Mouse (Mus musculus) gastrocnemius, postnatal 36 days (tissue): ENCODE results near the gene Tsen2. TPM values are rescaled to one million over a fixed set of nuclear protein-coding genes. Genes with fewer than 3 reads are reported as not detected.
A peak's percentile ranks its signal among the peaks of the same experiment; 100 is the strongest.

ENCODE experiments used
- DNase-seq, 2 experiments: peaks; one replicate each; pipeline ENCODE4 v3.0.0; 2022
- intact Hi-C: fragments of 180-260 bp; cut with DNase I; formaldehyde crosslinking; loops from one replicate; pipeline ENCODE4 v1.15.1; 2025
- long read RNA-seq, 2 experiments: library from polyadenylated mRNA; stranded (forward); transcript quantifications; one replicate each; pipeline ENCODE4 v2.0.0; 2021
- total RNA-seq, 2 experiments: library from RNA; stranded (reverse); gene quantifications; 2 replicates each; pipeline ENCODE4 v1.2.3; 2021

Gene Tsen2
- 1 to 10 TPM; 5.0 to 5.9 TPM for total RNA-seq
- long read RNA-seq, experiment 1, transcript Tsen2-201 (12 exons, 2,106 nt): major isoform, 6 of 9 reads
- long read RNA-seq, experiment 1, partial matches to known transcripts: 1 of 9 reads
- long read RNA-seq, experiment 1, other reads (novel, unspliced or antisense): 1 of 9 reads
- long read RNA-seq, experiment 2, transcript Tsen2-201 (12 exons, 2,106 nt): major isoform, 6 of 12 reads
- long read RNA-seq, experiment 2, partial matches to known transcripts: 3 of 12 reads
- long read RNA-seq, experiment 2, other reads (novel, unspliced or antisense): 3 of 12 reads

DNA sequence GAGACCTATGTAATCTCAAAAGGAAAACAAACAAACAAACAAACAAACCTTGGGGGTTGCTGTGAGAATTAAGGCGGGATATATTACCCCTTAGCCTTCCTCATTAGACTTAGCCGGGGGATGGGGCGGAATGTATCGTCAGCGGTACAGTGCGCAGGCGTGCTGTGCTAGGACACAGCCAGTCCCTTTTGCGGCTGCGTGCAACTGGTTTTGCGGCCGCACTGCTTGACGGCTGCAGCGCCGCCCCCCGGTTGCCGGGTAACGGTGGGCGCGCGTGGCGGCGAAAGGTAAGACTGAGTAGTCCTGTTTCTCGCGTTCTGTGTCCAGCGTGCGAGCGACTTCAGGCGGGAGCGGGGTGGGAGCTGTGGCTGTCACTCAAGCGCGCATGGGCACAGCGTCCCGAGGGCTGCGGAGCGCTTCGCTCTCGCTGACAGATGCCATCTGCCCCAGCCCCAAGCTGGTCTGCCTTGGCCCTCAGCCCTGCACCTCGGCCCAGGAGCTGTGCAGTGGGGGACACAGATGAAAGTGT is at the start of gene Tsen2:
TSS of gene Tsen2 (plus strand) at position 223 of the 529 bp plus-strand sequence.
- intact Hi-C loops: no loop called here
- DNase-seq: peak; percentile 93 to 95

DNA sequence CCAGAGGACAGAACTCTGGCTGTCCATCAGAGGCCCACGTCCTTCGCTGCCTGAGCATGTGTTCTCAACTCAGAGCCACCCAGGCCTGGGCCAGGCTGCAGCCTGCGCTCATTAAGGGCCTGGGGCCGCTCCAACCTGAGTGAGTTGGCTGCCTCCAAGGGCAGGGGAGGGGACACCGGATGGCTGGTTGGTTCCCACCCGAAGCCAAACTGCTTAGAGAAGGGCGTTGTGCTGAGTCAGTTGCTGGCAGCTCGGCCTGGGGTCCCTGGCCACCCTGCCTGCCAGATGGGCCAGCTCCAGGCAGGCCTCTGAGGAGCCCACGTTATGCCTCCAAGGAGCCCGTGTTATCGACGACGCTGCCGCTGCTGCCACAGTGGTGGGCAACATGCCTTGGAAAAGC is 44.9 kb upstream of the Tsen2 start:
- intact Hi-C loops: no loop called here
- peak; percentile 64 to 70 for DNase-seq

DNA sequence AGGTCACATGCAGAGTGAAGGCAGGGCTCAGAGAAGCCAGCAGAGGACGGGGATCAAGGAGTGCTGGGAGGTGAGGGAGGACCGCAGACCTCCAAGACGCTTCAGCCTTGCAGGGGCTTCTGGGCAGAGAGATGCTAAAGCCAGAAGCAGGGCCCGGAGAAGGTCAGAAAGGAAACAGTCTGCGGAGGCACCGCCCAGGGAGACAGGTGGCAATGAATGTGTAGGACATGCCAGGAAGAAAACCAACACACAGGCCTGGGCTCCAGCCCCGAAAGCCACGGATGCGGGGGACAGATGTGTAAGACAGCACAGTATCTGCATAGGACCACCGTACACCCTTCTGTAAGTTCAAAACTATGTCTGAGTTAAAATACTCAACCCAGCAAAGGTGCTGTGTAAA is 44.2 kb upstream of the Tsen2 start:
- intact Hi-C loops: no loop called here
- DNase-seq: no peak

DNA sequence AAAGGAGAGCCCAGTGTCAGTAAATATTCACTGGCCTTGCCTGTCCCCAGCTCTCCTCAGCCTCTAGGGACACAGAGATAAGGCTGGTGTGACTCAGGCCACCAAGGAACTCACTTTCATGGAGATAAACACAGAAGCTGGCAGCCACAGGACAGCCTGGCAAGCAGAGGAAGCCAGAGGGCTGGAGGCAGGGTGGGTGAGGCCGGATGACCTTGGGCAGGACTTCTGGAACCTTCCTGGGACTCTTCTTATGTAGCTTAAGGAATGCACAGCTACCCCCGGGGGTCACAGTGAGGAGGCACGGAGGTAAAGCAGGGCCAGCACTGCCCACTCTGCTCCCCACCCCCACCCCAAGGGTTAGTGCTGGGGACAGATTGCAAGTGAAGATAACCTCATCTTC is 43.3 kb upstream of the Tsen2 start:
- no peak for DNase-seq
- intact Hi-C loops: no loop called here

DNA sequence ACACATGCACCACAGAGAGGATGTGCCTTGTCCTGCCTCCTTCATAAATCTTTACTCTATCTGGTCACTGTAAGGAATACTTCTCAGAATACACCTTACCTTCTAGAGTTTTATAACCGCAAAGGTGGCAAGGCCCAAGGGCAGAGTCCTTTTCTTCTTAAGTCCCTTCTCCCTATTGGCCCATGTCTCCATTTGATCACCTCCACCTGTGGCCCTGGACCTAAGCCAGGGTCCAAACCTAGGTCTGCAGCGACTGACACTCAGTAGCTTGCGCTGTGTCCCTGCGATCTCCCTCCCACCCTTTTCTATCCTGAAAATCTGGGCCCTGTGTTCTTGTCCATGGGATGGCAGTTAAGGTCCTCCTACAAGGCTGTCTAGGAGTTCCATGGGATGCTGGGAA is 41.4 kb upstream of the Tsen2 start:
- DNase-seq: no peak
- intact Hi-C loops: no loop called here

DNA sequence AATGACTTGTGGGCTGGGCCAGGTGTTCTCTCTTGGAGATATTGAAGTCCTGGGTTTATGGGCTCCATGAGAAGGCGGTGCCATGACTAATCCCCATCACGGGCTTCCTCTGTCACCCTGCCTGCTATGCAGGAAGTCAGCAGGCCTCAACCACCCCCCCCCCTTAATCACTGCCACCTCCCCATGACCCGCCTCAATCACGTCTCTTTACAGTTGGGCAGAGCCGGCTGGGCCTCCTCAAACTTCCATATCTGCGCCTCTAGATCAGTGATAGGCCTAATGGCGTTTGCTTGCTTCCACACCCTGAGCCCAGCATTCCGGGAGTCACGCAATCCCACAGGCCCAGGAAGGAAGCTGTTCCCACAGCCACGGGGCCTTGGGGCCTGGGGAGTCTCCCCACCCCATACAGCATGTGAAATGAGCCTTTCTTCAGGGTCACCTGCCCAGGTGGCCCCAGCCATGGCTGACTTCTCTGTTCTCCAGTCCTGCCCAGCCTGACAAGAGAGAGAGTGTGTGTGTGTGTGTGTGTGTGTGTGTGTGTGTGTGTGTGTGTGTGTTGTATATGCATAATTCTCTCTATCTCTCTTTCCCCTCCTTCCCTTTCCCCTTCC is 40.8 kb upstream of the Tsen2 start:
- DNase-seq: no peak
- intact Hi-C loops: no loop called here

DNA sequence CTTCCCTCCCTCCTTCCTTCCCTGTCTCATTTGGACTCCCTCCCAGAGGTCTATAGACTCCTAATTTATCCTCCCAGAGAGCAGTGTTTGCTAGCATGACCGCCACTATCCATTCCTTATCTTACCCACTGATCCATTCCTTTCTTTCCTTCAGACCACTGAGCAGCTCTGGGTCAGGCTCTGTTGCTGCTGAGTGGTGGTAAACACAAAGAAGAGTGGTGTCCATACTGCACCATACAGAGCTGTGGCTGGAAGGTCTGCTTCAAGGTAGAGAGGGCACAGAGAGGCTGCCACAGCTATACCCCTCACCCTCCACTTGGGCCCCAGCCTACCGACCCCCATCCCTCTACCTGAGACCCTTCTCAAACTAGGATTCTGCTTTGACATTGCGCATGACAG is 40.3 kb upstream of the Tsen2 start:
- no peak for DNase-seq
- intact Hi-C loops: no loop called here

DNA sequence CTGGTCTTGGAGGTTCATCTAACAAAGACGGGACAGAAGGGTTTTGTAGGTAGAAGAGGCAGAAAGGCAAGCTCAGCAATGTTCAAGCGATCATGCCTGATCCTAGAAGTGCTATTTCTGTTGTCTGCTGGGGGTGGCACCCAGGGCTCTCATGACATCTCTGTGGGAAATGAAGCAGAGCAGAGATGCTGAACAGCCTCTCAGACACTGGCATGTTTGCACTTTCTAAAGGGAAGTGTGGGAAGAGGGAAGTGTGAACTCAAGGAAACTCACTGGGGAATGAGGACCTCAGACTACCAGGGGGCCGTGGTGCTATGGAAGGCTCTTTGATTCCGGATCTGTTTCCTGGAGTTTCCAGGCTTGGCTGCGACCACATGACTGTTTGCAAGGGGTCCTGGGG is 39.5 kb upstream of the Tsen2 start:
- intact Hi-C loops: no loop called here
- DNase-seq: no peak

DNA sequence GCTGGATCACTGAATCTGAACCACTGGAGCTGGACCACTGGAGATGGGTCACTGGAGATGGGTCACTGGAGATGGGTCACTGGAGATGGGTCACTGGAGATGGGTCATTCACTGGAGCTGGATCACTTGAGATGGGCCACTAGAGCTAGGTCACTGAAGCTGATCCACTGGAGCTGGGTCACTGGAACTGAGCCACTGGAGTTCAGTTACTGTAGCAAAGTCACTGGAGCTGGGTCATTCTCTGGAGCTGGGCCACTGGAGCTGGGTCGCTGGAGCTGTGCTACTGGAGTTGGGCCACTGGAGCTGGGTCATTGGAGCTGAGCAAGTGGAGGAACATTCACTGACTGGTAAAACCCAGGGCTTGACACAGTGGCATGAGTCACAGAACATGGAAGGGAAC is 38.0 kb upstream of the Tsen2 start:
- intact Hi-C loops: no loop called here
- DNase-seq: no peak

DNA sequence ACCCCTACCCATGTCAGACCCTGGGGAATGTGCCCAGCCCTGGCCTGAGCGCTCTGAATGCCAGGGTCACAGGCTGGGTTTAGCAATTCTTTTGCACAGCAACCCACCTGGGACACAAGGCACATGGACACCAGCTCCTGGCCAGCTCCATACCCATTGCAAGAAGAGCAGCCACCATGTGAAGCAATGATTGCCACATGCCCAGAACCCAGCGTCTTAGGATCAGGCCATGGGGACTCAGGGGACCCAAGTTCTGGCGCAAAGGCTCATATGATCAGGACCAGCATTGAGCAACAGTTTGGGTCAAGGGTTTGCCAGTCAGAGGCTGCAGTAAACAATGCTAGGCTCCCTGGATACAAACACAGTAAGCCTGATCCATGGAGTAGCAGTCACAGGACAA is 33.0 kb upstream of the Tsen2 start:
- no peak for DNase-seq

DNA sequence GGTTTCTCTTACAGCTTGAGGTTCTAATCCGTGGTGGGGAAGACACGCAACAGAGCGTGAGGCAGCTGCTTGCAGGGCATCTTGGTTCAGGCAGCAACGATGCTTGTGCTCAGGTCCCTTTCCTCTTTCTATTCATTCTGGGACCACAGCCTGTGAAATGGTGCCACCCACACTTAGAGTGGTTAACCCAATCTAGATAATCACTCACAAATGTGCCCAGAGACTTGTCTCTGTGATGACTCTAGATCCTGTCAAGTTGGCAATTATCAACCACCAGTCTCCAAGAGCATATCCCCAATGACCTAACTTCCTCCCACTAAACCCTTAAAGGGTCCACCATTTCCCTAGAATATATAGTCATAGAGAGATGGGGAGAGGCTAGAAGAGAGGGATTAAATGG is 31.3 kb upstream of the Tsen2 start:
- intact Hi-C loops: no loop called here
- DNase-seq: no peak

More for the DNA sequence above, 33.0 kb upstream of the Tsen2 start:
- intact Hi-C loops: no loop called here

DNA sequence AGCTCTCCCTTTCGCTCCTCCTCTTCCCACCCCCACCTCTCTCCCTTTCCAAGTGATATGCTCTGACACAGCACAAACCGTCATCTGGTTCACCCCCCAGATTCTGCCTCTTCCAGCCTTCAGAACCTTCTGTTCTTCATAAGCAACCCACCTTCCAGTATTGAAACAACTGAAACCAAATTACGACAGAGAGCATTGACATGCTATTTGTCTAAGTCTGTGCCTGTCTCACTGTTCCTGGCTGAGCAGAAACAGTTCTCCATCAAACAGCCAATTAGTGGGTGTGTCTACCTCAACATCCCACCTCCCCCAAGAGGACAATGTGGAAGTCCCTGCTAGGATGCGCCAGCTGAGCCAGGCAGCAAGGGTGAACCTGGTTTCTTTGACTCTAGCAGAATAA is 26.6 kb upstream of the Tsen2 start:
- no peak for DNase-seq
- intact Hi-C loops: no loop called here

DNA sequence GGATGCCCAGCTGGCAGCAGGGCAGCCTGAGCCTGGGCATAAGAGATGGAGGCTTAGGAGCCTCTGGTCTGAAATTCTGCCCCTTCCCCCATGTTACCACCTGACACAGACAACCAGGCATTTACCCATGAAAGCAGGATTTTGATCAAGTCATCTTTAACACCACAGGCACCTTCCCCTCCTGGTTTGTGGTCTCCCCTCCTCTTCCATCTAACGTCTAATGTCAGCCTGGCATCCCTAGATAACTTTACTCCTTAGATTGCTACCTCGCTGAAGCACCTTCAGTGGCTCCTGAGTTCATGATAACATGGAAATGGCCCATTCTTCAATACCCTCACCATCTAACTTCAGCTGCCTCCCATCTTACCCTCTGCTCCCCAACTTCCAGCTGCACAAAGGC is 26.1 kb upstream of the Tsen2 start:
- DNase-seq: no peak
- intact Hi-C loops: no loop called here

DNA sequence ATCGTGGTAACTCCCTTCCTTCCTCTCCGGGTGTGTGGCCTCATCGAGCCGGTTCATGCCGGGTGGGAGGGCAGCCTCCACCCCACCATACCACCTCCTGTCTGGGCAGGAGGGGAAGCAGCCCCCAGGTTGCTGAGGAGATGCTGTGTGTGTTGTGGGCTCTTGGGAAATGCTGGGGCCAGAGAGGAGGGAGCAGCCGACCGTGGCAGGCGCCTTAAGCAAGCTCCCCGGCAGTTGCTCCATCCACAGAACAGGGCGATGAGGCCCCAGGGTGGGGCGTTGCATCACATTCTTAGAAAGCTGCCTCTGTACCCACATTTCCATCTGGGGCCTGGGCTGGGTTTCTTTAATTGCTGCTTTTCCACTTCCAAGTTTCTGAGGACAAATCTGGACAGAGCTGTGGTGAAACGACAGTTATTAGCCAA is 25.2 kb upstream of the Tsen2 start:
- DNase-seq: peak in 1 of 2 experiments; percentile 21
- intact Hi-C loops: no loop called here

DNA sequence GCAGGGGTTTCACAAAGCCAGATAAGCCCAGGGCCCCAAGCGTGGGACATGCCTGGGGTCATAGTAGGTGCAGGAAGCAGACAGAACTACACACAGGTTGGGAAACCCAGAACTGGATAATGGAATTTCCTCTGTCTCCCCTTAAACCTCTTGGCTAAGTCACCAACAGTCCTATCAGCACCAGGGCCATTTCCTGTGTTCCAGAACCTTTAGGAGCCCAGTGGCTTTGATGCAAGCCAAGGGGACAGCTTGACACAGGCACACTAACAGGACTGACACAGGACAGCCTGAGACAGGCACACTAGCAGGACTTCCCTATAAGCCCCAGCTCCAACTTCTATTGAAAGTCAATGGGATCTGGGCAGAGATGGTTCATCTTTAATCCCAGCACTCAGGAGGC is 22.5 kb upstream of the Tsen2 start:
- intact Hi-C loops: no loop called here
- DNase-seq: no peak

DNA sequence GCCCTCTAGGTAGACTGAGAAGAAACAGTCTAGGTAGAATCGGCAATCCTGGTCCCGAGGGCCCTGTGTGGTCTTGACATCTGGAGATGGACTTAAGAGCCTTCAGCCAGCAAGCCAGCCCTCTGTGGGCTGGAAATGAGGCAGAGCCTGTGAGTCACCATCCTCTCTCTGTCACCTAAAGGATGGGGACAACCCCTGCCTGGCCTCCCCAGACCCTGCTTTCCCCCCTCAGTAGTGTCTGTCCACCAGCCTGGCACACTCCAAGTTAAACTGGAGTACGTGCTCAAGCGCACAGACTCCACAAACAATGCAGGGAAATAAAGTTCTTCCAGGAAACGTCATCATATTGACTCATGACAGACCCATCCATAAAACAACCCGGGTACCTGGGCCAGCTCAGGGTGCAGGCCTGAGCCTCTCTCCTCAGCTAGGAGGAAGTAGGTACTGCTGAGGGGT is 21.7 kb upstream of the Tsen2 start:
- intact Hi-C loops: no loop called here
- no peak for DNase-seq

DNA sequence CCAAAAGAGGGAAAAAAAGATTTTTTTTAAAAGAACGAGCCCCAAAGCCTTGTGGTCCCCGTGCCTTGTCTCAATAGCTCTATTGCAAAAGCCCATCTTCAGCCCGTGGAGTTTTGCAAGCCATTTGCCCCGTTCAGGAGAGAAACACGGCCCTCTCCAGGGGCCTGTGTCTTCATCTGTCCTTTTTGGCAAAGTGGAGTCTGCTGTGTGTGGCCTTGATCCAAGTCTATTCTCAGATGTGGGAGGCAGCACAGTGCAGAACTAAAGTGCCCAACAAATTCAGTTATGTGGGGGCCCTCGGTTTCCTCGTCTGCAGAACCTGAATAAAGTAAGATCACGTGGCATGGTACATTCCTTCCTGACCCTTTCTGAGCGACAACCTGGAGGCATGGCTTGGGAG is 21.3 kb upstream of the Tsen2 start:
- intact Hi-C loops: no loop called here
- DNase-seq: peak in 1 of 2 experiments; percentile 30

DNA sequence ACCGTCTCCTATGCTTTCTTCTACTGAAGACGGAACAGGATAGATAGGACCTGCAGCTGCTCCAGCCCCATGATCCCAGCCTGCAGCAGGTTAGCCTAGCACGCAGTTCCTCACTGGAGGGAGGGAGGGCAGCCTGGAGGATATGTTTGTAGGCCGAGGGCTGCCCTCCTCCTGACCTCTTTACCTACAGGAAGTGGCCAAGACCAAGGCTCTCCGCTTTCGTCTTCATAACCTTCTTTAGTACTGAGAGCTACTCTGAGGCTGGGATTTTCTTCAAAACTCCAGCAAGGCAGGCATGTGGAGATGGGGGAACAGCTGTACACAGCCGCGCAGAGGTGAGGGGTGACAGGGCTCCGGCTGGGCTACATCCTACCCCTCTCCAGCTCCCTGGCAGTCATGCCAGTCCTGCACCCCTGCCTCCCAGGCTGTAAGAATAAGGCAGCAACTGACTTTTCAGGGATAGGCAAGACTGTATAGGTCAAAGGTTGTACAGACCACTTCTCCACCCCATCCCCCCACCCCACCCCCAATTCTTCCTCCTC is 19.9 kb upstream of the Tsen2 start:
- intact Hi-C loops: no loop called here

DNA sequence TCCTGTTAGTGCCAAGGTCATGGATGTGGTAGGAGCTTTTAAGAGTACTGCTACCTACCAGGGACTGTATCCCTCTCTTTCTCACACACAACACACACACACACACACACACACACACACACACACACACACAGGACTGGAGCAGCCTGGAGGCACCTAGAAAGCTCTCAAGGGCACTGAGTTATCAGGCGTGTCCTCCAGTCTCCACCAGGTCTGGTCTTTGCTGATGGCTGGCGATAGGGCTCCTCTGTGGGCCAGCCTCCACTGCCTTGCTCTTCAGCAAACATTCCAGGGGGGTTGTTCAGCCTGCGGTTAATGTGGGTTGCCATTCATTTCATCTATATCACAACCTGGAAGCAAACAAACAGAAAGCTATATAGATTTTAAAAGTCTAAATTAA is 17.0 kb upstream of the Tsen2 start:
- intact Hi-C loops: no loop called here

More for the DNA sequence above, 19.9 kb upstream of the Tsen2 start:
- no peak for DNase-seq

DNA sequence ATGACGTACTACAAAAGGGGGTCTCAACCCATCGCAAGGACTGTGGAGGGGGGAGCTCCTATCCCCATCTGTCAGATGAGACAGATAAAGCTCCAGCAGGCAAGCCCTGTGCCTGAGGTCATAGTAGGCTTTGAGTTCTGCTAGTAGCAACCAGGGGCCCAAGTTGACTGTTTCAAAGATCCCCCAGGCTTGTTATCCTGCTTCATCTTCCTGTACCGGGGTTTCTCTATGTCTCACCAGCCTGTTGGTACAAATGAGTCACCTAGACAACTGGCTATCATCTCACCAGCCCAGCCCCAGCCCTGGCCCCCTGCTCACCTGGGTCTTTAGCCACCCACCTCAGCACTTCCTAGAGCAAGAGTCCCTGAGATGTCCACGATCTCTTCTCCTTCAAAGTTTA is 16.1 kb upstream of the Tsen2 start:
- no peak for DNase-seq
- intact Hi-C loops: no loop called here

More for the DNA sequence above, 17.0 kb upstream of the Tsen2 start:
- no peak for DNase-seq

DNA sequence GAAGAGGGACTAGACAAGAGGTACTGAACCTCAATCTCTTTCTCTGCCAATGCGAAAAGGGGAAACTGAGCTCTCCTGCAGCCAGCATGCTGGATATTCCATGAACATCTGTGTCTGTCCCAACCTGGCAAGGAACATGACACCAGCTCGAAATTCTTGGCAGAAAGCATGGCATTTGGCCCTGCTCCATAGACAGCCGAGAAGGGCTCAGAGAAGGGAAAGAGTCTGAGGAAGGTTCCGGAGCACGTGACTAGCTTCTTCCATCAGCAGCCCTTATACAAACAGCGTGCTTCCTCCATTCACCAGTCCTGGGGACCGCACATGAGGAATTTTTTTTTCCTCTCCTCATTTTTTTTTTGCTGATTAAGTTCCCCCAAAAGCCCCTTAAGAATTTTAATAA is 9.8 kb upstream of the Tsen2 start:
- intact Hi-C loops: loop anchor here (5.0 to 10.0 kb wide), 2 partner anchors 170 to 487 kb away; partner anchors contain the start of gene Pparg

DNA sequence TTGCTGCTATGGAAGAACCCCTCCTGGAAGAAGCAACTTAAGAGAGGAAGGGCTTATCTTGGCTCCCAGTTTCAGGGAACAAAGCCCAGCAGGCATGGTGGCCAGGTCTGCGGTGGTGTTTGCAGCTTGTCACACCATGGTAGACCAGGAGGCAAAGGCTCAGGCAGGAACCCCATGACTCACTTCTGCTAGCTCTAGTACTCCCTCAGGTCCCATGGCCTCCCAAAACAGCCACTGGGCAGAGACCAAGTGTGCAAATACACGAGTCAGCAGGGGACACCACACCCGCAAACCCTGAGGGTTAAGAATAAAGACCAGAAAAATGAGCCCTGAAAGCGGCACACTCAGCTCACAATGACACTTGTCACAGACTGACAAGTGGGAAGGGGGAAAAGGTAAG is 8.3 kb upstream of the Tsen2 start:
- intact Hi-C loops: loop anchor here (5.0 to 10.0 kb wide), 2 partner anchors 171 to 489 kb away; partner anchors contain the start of gene Pparg
- no peak for DNase-seq

More for the DNA sequence above, 9.8 kb upstream of the Tsen2 start:
- peak in 1 of 2 experiments; percentile 23 for DNase-seq
